Mouse (Mus musculus) kidney, postnatal 0 days (tissue): Measurements from ENCODE around the gene Cox18. TPM values are rescaled to one million over a fixed set of nuclear protein-coding genes. Genes with fewer than 3 reads are reported as not detected.
"Not testable (repeated sequence)": the region's sequence is repeated elsewhere in the genome, so short reads cannot be mapped to it uniquely, and the experiment has no call there.

Source experiments
- ATAC-seq: fragments of 200-750 bp; cut with Nextera tagmentation; replicated peaks from 2 replicates; pipeline ENCODE4 v1.8.0; 2017; ENCODE audit warnings: low read depth, moderate number of reproducible peaks, moderate TSS enrichment, moderate library complexity; ENCODE audit not compliant: low FRiP score
- DNase-seq: peaks from one replicate; pipeline ENCODE4 v3.0.0-alpha.2; 2016; ENCODE audit warnings: low spot score
- H3K27ac ChIP-seq: fragments of 300-500 bp; sonication (generic); 2 replicates; pipeline ENCODE4 v1.5.1; 2014; ENCODE audit warnings: mild to moderate bottlenecking
- H3K27me3 ChIP-seq: fragments of 300-500 bp; sonication (generic); 2 replicates; pipeline ENCODE4 v1.6.1; 2014; ENCODE audit warnings: low read length, mixed read lengths; ENCODE audit not compliant: insufficient read depth
- H3K36me3 ChIP-seq: fragments of 300-500 bp; sonication (generic); 2 replicates; pipeline ENCODE4 v1.6.1; 2014; ENCODE audit warnings: low read length, mixed read lengths; ENCODE audit not compliant: insufficient read depth
- H3K4me1 ChIP-seq: fragments of 300-500 bp; sonication (generic); replicated peaks from 2 replicates; pipeline ENCODE4 v1.6.1; 2014; ENCODE audit warnings: antibody characterized with exemption, low read length, mixed read lengths; ENCODE audit not compliant: insufficient read depth
- H3K4me2 ChIP-seq: fragments of 300-500 bp; sonication (generic); 2 replicates; pipeline ENCODE4 v1.6.1; 2014; ENCODE audit warnings: mild to moderate bottlenecking, low read length, moderate library complexity, mixed read lengths
- H3K4me3 ChIP-seq: fragments of 300-500 bp; sonication (generic); replicated peaks from 2 replicates; pipeline ENCODE4 v1.5.1; 2014; ENCODE audit warnings: low read depth, low read length
- H3K9ac ChIP-seq: fragments of 300-500 bp; sonication (generic); 2 replicates; pipeline ENCODE4 v1.6.1; 2014; ENCODE audit warnings: low read depth, low read length
- H3K9me3 ChIP-seq: fragments of 300-500 bp; sonication (generic); replicated peaks from 2 replicates; pipeline ENCODE4 v1.6.1; 2016; ENCODE audit warnings: low read length, inconsistent platforms, mixed read lengths
- CTCF ChIP-seq: IDR thresholded peaks from 2 replicates; pipeline ENCODE4 v1.5.1; 2016; ENCODE audit warnings: antibody characterized with exemption, low read depth, mild to moderate bottlenecking, moderate library complexity
- WGBS: fragments of 180-500 bp; shearing (Covaris S2); extraction: QIAGEN DNeasy Blood & Tissue Kit; methylation state at CpG from one replicate; pipeline ENCODE4 v1.1.7; 2014; 5-methylcytosine and 5-hydroxymethylcytosine counted together
- polyA plus RNA-seq: library from polyadenylated mRNA; unstranded; fragments of >200 nt; fragmentation: Nextera tagmentation; extraction: Ambion mirVana; gene quantifications from 2 replicates; pipeline ENCODE4 v1.2.1, GENCODE M21; 2015

The Cox18 gene
- polyA plus RNA-seq, result 32.5 and 33.7 TPM in 2 replicates

- Histone ChIP-seq H3K9me3 (no peaks in the 10 kb centered on the region), H3K9ac (peak within 1 kb of the TSS; percentile 89), H3K4me2 (peak within 1 kb of the TSS; percentile 69), H3K36me3 (peaks cover 15% of the 10 kb centered on the region; the same call in 1 of the 2 replicates), H3K4me3 (peak within 1 kb of the TSS; percentile 88), H3K4me1 (0 out of 2 replicates have a peak, but pooled peaks cover 6% of the 10 kb centered on the region), H3K27ac (peak within 1 kb of the TSS; percentile 92), H3K27me3 (no peaks in the 10 kb centered on the region)
- WGBS, result under 1% methylated on average over 62 of the region's 62 CpGs
- ATAC-seq (peak; percentile 98), DNase-seq (peak; percentile 99)
- TF ChIP-seq CTCF, result peak; percentile 28; the same call in 1 of the 2 replicates
Observed at GRCm38 (mm10) chr5:90223534-90224381, at the start of gene Cox18. Cox18 (minus strand) TSS chr5:90224001.

GRCm38 (mm10) chr5:90262230-90262629 lies 38.4 kb upstream of the Cox18 start:
- H3K36me3 ChIP-seq, result peaks cover 44% of the 10 kb centered on the region
- H3K4me2 ChIP-seq, H3K9ac ChIP-seq, ATAC-seq, DNase-seq, H3K4me1 ChIP-seq, H3K9me3 ChIP-seq, H3K4me3 ChIP-seq, H3K27me3 ChIP-seq, H3K27ac ChIP-seq: not testable (repeated sequence)
- 76% methylated on average over 2 of the region's 2 CpGs for WGBS
- 0 out of 2 replicates have a peak, but pooled peaks have one; percentile 4 for TF ChIP-seq CTCF

- no peaks in the 10 kb centered on the region for H3K27me3 ChIP-seq
- peaks cover 67% of the 10 kb centered on the region for H3K36me3 ChIP-seq
- H3K4me3 ChIP-seq, result no peak overlapping the region
- 97% methylated on average over 3 of the region's 3 CpGs for WGBS
- TF ChIP-seq CTCF, result no peak
- ATAC-seq (no peak), DNase-seq (no peak)
- no peaks in the 10 kb centered on the region for H3K4me1 ChIP-seq
- H3K9me3 ChIP-seq, result no peaks in the 10 kb centered on the region
- H3K4me2 ChIP-seq, result no peak overlapping the region
- H3K9ac ChIP-seq, result no peak overlapping the region
- no peak overlapping the region for H3K27ac ChIP-seq
Observed at GRCm38 (mm10) chr5:90257023-90257422, 33.2 kb upstream of the Cox18 start.

GRCm38 (mm10) chr5:90247503-90247902 lies 23.7 kb upstream of the Cox18 start:
- no peaks in the 10 kb centered on the region for H3K4me1 ChIP-seq
- peaks cover 61% of the 10 kb centered on the region for H3K36me3 ChIP-seq
- H3K4me3 ChIP-seq, result no peak overlapping the region
- H3K27me3 ChIP-seq, result no peaks in the 10 kb centered on the region
- no peak for DNase-seq
- no peak for TF ChIP-seq CTCF
- no peaks in the 10 kb centered on the region for H3K9me3 ChIP-seq
- no peak overlapping the region for H3K4me2 ChIP-seq
- no peak overlapping the region for H3K9ac ChIP-seq
- no peak overlapping the region for H3K27ac ChIP-seq
- no peak for ATAC-seq

- Histone ChIP-seq H3K36me3 (peaks cover 63% of the 10 kb centered on the region), H3K4me1 (no peaks in the 10 kb centered on the region), H3K4me3 (no peak overlapping the region), H3K4me2 (no peak overlapping the region), H3K27ac (no peak overlapping the region), H3K27me3 (no peaks in the 10 kb centered on the region), H3K9ac (no peak overlapping the region), H3K9me3 (no peaks in the 10 kb centered on the region)
- no peak for TF ChIP-seq CTCF
- WGBS, result 89% methylated on average over 2 of the region's 2 CpGs
- ATAC-seq (no peak), DNase-seq (no peak)
Observed at GRCm38 (mm10) chr5:90246987-90247386, 23.2 kb upstream of the Cox18 start.

- Histone ChIP-seq H3K4me3 (no peak overlapping the region), H3K4me1 (no peaks in the 10 kb centered on the region), H3K27ac (no peak overlapping the region), H3K9ac (no peak overlapping the region), H3K36me3 (peaks cover 59% of the 10 kb centered on the region), H3K4me2 (no peak overlapping the region), H3K27me3 (no peaks in the 10 kb centered on the region), H3K9me3 (no peaks in the 10 kb centered on the region)
- 90% methylated on average over 4 of the region's 4 CpGs for WGBS
- TF ChIP-seq CTCF, result no peak
- DNase-seq, result no peak
- no peak for ATAC-seq
Observed at GRCm38 (mm10) chr5:90246567-90246966, 22.8 kb upstream of the Cox18 start.
